Mouse (Mus musculus): ENCODE data around the gene Tyw1. TPM values are rescaled to one million over a fixed set of nuclear protein-coding genes. Genes with fewer than 3 reads are reported as not detected.

The Tyw1 gene
- polyA plus RNA-seq, 1 experiment from 2014 or later, result 24.8 TPM

DNA sequence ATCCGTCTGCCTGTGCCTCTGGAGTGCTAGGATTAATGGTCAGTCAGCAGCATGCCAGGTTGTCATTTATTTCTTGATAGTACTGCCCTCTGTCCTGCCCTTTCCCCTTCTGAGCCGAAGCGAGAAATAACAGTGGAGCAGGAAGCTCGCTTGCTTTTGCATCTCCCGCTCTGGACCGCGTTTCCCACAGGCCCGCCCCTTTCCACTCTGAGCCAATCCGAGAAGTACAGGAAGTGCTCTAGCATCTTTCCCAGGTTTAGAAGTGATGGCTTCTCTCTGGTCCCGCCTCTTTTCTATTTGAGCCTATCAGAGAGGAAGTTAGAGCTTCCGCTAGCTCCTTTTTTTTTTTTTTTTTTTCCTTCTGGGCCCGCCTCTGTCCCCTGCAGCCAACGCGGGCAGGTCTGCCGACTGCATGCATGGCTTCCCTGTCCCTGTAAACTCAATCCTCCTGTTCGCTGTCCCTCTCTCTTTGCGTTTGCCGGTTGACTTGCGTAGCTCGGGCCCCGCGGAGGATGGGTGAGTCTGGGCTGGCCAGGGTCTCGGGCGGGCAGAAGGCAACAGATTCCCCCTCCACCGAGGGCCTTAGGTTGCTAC lies 1.4 kb downstream of the Tyw1 start:
- H3K4me2 ChIP-seq (ENCODE audit: low read depth, low read length), result peak overlapping the region; percentile 85
- H3K9ac ChIP-seq (ENCODE audit: low read depth, low read length), result peak overlapping the region; percentile 90
- H3K4me3 ChIP-seq (ENCODE audit: low read length), result peak overlapping the region; percentile 82
- H3K9me3 ChIP-seq (ENCODE audit: control insufficient read depth, low read length), result no peaks in the 10 kb centered on the region
- H3K4me1 ChIP-seq (ENCODE audit: control insufficient read depth, insufficient read depth, low read length), result peaks cover 10% of the 10 kb centered on the region; the same call in 1 of the 2 replicates
- peaks cover 5% of the 10 kb centered on the region for H3K36me3 ChIP-seq (ENCODE audit: control insufficient read depth, insufficient read depth, low read length)
- peak; percentile 94 for ATAC-seq
- H3K27me3 ChIP-seq (replicated peaks; ENCODE audit: control insufficient read depth, insufficient read depth, low read length), result no peaks in the 10 kb centered on the region
- H3K27ac ChIP-seq (ENCODE audit: low read length), result peak overlapping the region; percentile 80
- under 1% methylated on average over 25 of the region's 25 CpGs for WGBS

DNA sequence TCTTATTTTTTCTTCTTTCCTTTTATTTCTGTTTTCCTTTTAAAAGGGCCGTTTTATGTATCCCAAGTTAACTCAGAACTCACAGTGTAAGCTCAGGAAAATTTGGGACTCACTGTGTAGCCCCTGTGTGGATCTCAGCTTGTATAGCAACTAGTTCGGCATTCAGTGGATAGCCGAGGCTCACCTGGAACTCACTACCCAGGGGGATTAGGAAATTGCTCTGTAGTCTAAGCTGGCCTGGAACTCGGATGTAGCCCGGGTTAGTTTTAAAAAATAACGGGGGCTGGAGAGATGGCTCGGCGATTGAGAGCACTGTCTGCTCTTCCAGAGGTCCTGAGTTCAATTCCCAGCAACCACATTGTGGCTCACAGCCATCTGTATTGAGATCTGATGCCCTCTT lies 1.9 kb downstream of the Tyw1 start:
- H3K4me3 ChIP-seq (ENCODE audit: low read length), result peak overlapping the region; percentile 82
- ATAC-seq, result peak; percentile 12; the same call in 1 of the 2 replicates
- WGBS, result 9% methylated on average over 8 of the region's 8 CpGs
- H3K9me3 ChIP-seq (ENCODE audit: control insufficient read depth, low read length), result no peaks in the 10 kb centered on the region
- H3K27ac ChIP-seq (ENCODE audit: low read length), result 0 out of 2 replicates have a peak overlapping the region, but pooled peaks have one; percentile 69
- H3K9ac ChIP-seq (ENCODE audit: low read depth, low read length), result peak overlapping the region; percentile 90
- peaks cover 3% of the 10 kb centered on the region for H3K36me3 ChIP-seq (ENCODE audit: control insufficient read depth, insufficient read depth, low read length)
- H3K27me3 ChIP-seq (replicated peaks; ENCODE audit: control insufficient read depth, insufficient read depth, low read length), result no peaks in the 10 kb centered on the region
- H3K4me2 ChIP-seq (ENCODE audit: low read depth, low read length), result peak overlapping the region; percentile 80
- H3K4me1 ChIP-seq (ENCODE audit: control insufficient read depth, insufficient read depth, low read length), result peaks cover 10% of the 10 kb centered on the region; the same call in 1 of the 2 replicates

DNA sequence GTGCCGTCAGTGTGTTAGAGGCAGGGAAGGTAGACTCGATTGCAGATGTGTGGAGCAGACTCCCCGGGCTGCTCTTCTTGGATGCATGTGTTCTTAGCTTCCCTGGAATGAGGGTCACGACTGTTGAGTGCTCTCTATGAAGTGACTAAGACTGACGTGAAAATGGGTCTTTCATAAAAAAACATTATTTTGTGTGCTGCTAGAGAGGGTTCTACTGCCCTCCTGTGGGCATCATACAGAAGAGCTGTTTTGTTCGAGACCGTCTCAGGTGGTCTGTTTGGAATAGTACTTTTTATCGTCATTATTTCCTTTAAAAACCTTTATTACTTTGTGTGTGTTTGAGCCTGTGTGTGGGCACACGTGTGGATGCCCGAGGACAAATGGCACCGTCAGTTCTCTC lies 8.0 kb downstream of the Tyw1 start:
- Histone ChIP-seq H3K4me3 (ENCODE audit: low read length) (no peak overlapping the region), H3K4me1 (ENCODE audit: control insufficient read depth, insufficient read depth, low read length) (no peaks in the 10 kb centered on the region), H3K27me3 (replicated peaks; ENCODE audit: control insufficient read depth, insufficient read depth, low read length) (no peaks in the 10 kb centered on the region), H3K9ac (ENCODE audit: low read depth, low read length) (no peak overlapping the region), H3K4me2 (ENCODE audit: low read depth, low read length) (no peak overlapping the region), H3K9me3 (ENCODE audit: control insufficient read depth, low read length) (no peaks in the 10 kb centered on the region), H3K27ac (ENCODE audit: low read length) (no peak overlapping the region), H3K36me3 (ENCODE audit: control insufficient read depth, insufficient read depth, low read length) (peaks cover 19% of the 10 kb centered on the region)
- no peak for ATAC-seq
- 72% methylated on average over 11 of the region's 11 CpGs for WGBS

DNA sequence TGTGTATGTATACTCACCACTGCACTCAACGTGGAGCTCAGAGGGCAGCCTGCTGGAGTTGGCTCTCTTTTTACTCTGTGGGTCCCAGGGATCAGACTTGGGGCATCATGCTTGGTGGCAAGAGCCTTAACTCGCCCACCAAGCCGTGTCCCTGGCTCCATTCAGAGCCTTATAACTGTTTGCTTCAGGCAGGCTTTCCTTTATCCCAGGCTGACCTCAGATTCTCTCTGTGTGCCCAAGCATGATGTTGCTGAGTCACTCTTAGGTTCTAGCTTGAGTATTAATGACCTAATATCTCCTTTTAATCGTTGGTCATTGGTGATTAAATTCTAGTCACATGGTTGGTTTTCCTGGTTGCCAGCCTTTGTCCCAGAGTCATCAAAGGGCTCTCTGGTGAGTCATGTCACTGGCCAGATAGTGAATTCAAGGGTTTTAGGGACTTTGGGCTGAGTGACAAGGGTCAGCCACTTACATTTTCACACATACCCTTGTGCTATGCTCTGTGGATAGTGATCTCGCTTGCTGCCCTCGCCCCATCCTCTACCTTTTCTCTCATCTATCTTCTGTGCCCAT lies 9.1 kb downstream of the Tyw1 start:
- ATAC-seq, result peak; percentile 68
- no peak overlapping the region for H3K9ac ChIP-seq (ENCODE audit: low read depth, low read length)
- 86% methylated on average over 6 of the region's 6 CpGs for whole genome bisulfite sequencing

DNA sequence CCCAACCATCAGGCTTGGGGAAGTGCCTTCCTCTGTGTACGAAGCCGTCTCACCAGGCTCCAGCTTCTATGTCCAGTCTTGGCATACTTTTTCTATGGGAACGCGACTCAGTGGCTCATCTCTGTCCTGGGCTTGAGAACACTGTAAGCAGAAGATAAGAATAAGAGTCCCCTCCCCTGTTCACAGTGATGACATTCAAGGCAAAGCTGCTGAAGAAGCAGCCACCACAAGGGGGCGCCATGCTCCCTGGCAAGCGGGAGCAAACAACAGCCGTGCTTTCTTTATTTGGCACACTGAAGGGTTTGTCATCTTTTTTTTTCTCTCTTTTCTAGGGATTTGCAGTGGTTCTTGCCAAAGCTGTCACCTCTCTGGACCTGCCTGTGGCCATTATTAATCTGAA lies 11.2 kb downstream of the Tyw1 start:
- Histone ChIP-seq H3K4me3 (ENCODE audit: low read length) (no peak overlapping the region), H3K4me1 (ENCODE audit: control insufficient read depth, insufficient read depth, low read length) (no peaks in the 10 kb centered on the region), H3K27me3 (replicated peaks; ENCODE audit: control insufficient read depth, insufficient read depth, low read length) (no peaks in the 10 kb centered on the region), H3K4me2 (ENCODE audit: low read depth, low read length) (no peak overlapping the region), H3K36me3 (ENCODE audit: control insufficient read depth, insufficient read depth, low read length) (peaks cover 19% of the 10 kb centered on the region), H3K9ac (ENCODE audit: low read depth, low read length) (no peak overlapping the region), H3K27ac (ENCODE audit: low read length) (no peak overlapping the region), H3K9me3 (ENCODE audit: control insufficient read depth, low read length) (no peaks in the 10 kb centered on the region)
- no peak for ATAC-seq
- 91% methylated on average over 7 of the region's 7 CpGs for WGBS

More for the DNA sequence above, 9.1 kb downstream of the Tyw1 start:
- Histone ChIP-seq H3K9me3 (ENCODE audit: control insufficient read depth, low read length) (no peaks in the 10 kb centered on the region), H3K4me2 (ENCODE audit: low read depth, low read length) (no peak overlapping the region), H3K27me3 (replicated peaks; ENCODE audit: control insufficient read depth, insufficient read depth, low read length) (no peaks in the 10 kb centered on the region), H3K27ac (ENCODE audit: low read length) (no peak overlapping the region), H3K4me3 (ENCODE audit: low read length) (no peak overlapping the region), H3K4me1 (ENCODE audit: control insufficient read depth, insufficient read depth, low read length) (no peaks in the 10 kb centered on the region), H3K36me3 (ENCODE audit: control insufficient read depth, insufficient read depth, low read length) (peaks cover 19% of the 10 kb centered on the region)

DNA sequence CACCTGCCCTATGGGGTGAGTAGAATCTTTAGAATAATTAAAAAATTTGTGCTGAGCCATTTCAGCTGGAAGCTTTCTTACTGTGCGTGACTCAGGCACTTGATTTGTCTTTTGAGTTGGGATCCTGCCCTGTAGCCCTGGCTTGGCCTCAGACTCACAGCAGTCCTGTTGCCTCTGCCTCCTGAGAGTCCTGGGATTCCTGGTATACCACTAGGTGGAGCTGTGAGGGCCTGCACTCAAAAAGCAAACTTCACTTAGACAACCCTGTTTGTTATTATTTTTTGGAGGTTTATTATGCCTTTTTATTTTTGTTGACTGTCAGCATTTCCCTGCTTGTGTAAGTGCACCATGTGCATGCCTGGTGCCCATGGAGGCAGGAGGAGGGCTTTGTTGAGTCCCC lies 11.9 kb downstream of the Tyw1 start:
- H3K4me3 ChIP-seq (ENCODE audit: low read length), result no peak overlapping the region
- H3K27me3 ChIP-seq (replicated peaks; ENCODE audit: control insufficient read depth, insufficient read depth, low read length), result no peaks in the 10 kb centered on the region
- no peak overlapping the region for H3K4me2 ChIP-seq (ENCODE audit: low read depth, low read length)
- no peak overlapping the region for H3K27ac ChIP-seq (ENCODE audit: low read length)
- no peaks in the 10 kb centered on the region for H3K4me1 ChIP-seq (ENCODE audit: control insufficient read depth, insufficient read depth, low read length)
- H3K9ac ChIP-seq (ENCODE audit: low read depth, low read length), result no peak overlapping the region
- no peak for ATAC-seq
- 94% methylated on average over 1 of the region's 1 CpGs for WGBS
- peaks cover 19% of the 10 kb centered on the region for H3K36me3 ChIP-seq (ENCODE audit: control insufficient read depth, insufficient read depth, low read length)
- no peaks in the 10 kb centered on the region for H3K9me3 ChIP-seq (ENCODE audit: control insufficient read depth, low read length)

DNA sequence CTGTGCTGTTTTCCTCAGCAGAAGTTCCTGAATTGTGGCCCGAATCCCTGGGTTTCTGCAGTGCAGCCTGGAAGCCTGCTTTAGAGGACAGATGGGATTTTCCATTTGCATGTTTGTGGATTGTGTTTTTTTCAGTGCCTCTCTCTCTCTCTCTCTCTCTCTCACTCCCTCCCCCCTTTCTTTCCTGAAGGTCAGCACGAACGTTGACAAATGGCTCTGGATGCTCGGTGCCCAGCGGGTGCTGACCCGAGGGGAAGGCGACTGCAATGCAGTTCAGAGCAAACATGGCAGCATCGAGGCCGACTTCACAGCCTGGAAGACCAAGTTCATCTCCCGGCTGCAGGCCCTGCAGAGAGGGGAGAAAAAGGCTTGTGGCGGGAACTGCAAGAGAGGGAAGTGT lies 13.6 kb downstream of the Tyw1 start:
- no peak for ATAC-seq
- H3K4me2 ChIP-seq (ENCODE audit: low read depth, low read length), result no peak overlapping the region
- no peak overlapping the region for H3K9ac ChIP-seq (ENCODE audit: low read depth, low read length)
- 80% methylated on average over 11 of the region's 11 CpGs for WGBS
- no peaks in the 10 kb centered on the region for H3K4me1 ChIP-seq (ENCODE audit: control insufficient read depth, insufficient read depth, low read length)
- no peaks in the 10 kb centered on the region for H3K27me3 ChIP-seq (replicated peaks; ENCODE audit: control insufficient read depth, insufficient read depth, low read length)
- peaks cover 16% of the 10 kb centered on the region for H3K36me3 ChIP-seq (ENCODE audit: control insufficient read depth, insufficient read depth, low read length)
- no peak overlapping the region for H3K4me3 ChIP-seq (ENCODE audit: low read length)
- H3K9me3 ChIP-seq (ENCODE audit: control insufficient read depth, low read length), result no peaks in the 10 kb centered on the region
- no peak overlapping the region for H3K27ac ChIP-seq (ENCODE audit: low read length)

DNA sequence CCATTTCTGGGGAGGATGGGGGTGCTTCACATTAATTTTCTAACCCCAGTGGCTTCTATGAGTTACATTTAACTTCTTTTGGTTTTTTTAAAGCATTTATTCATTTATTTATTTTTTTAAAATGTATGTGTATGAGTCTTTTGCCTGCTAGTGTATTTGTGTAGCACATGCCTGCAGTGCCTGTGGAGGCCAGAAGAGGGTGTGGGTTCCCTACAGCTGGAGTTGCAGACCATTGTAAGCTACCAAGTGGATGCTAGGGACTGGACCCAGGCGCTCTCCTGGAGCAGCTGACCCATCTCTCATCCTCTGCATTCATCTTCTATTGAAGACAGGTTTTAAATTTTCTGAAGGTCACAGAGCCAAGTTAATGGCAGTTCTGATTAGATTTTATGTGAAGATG lies 16.9 kb downstream of the Tyw1 start:
- no peak for ATAC-seq
- WGBS, result 100% methylated on average over 1 of the region's 1 CpGs
- no peaks in the 10 kb centered on the region for H3K9me3 ChIP-seq (ENCODE audit: control insufficient read depth, low read length)
- H3K27ac ChIP-seq (ENCODE audit: low read length), result no peak overlapping the region
- no peaks in the 10 kb centered on the region for H3K4me1 ChIP-seq (ENCODE audit: control insufficient read depth, insufficient read depth, low read length)
- H3K9ac ChIP-seq (ENCODE audit: low read depth, low read length), result no peak overlapping the region
- H3K4me2 ChIP-seq (ENCODE audit: low read depth, low read length), result no peak overlapping the region
- H3K4me3 ChIP-seq (ENCODE audit: low read length), result no peak overlapping the region
- H3K36me3 ChIP-seq (ENCODE audit: control insufficient read depth, insufficient read depth, low read length), result peaks cover 8% of the 10 kb centered on the region; the same call in 1 of the 2 replicates
- no peaks in the 10 kb centered on the region for H3K27me3 ChIP-seq (replicated peaks; ENCODE audit: control insufficient read depth, insufficient read depth, low read length)

DNA sequence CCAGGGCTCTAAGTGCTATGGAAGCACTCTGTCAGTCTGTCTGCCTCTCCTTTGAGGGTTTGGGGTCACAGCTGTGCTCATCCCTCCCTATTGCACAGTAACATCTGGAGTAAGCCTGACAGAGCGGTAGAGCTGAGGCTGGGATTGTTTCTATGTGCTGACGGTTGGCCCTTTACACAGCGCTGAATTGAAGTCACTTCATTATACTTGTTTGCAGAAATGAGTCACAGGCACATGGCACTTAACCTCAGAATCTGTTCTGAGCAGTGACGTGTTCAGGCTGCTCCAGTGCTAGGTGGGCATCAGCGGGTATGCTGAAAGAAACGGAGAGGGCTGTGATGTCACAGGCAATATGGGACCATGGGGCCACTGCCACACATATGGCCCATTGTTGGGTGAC lies 17.6 kb downstream of the Tyw1 start:
- 91% methylated on average over 6 of the region's 6 CpGs for WGBS
- H3K27ac ChIP-seq (ENCODE audit: low read length), result no peak overlapping the region
- H3K4me2 ChIP-seq (ENCODE audit: low read depth, low read length), result no peak overlapping the region
- no peak for ATAC-seq
- no peaks in the 10 kb centered on the region for H3K9me3 ChIP-seq (ENCODE audit: control insufficient read depth, low read length)
- no peak overlapping the region for H3K4me3 ChIP-seq (ENCODE audit: low read length)
- no peaks in the 10 kb centered on the region for H3K27me3 ChIP-seq (replicated peaks; ENCODE audit: control insufficient read depth, insufficient read depth, low read length)
- H3K36me3 ChIP-seq (ENCODE audit: control insufficient read depth, insufficient read depth, low read length), result peaks cover 3% of the 10 kb centered on the region; the same call in 1 of the 2 replicates
- no peak overlapping the region for H3K9ac ChIP-seq (ENCODE audit: low read depth, low read length)
- H3K4me1 ChIP-seq (ENCODE audit: control insufficient read depth, insufficient read depth, low read length), result no peaks in the 10 kb centered on the region
